In genomic region chr17:45847701-45848378, GRCm38 (mm10) we compare ENCODE assay signal across 10 mouse cellular contexts.
A peak's percentile ranks its signal among the peaks of the same experiment; 100 is the strongest.
DNase-seq lines count a peak whose midpoint lies in the region; ATAC-seq lines count a peak whose summit lies in the region.
"Had no signal": no experiment of that assay in that cellular context is flagged by ENCODE, and none has a peak within 500 bp of the region (broad histone marks: within the 10 kb centered on the region; RNA-seq: fewer than 3 reads in every experiment).

No protein-coding gene starts in this region.

- 77% methylated on average over 14 of the region's 14 CpGs for WGBS in kidney, embryonic 14.5 days
- WGBS in heart, embryonic 16.5 days = 65% methylated on average over 14 of the region's 14 CpGs

- peak; percentile 50 for ATAC-seq in kidney, embryonic 14.5 days (ENCODE audit: low FRiP score, low TSS enrichment)
- peak; percentile 74 for ATAC-seq in heart, embryonic 16.5 days (replicated peaks; ENCODE audit: extremely low read depth, insufficient read depth, low FRiP score)

- H3K27me3 ChIP-seq in kidney, embryonic 14.5 days (ENCODE audit: control insufficient read depth, insufficient read depth, low read length) = no peaks in the 10 kb centered on the region
- H3K27me3 ChIP-seq in heart, embryonic 16.5 days (ENCODE audit: control insufficient read depth, insufficient read depth, low read length) = peaks cover 13% of the 10 kb centered on the region; the same call in 1 of the 2 replicates

- DNase-seq in kidney, adult 8-10 months = no peak
- DNase-seq in adrenal gland, adult 18-20 months (ENCODE audit: low spot score in 2 of 2) = peak; percentile 48 to 55
- DNase-seq in gastrocnemius, adult 8-10 months (ENCODE audit: low spot score in 2 of 2) = peak; percentile 76 to 83
- DNase-seq in embryo, embryonic 11 days = no peak
- DNase-seq in T-cell, adult 2 months (ENCODE audit: low spot score) = no peak
- DNase-seq in lung, postnatal 14 days = no peak
- DNase-seq: cerebellum, adult 11 months had no signal

- no peak overlapping the region for H3K4me3 ChIP-seq in kidney, embryonic 14.5 days (ENCODE audit: low read length)
- no peak overlapping the region for H3K4me3 ChIP-seq in heart, embryonic 16.5 days (ENCODE audit: low read length)
- H3K4me3 ChIP-seq: neural tube, embryonic 12.5 days had no signal

- H3K9ac ChIP-seq in kidney, embryonic 14.5 days (ENCODE audit: low read depth, low read length) = no peak overlapping the region
- peak overlapping the region; percentile 39; the same call in 1 of the 2 replicates for H3K9ac ChIP-seq in heart, embryonic 16.5 days (ENCODE audit: low read length)
- H3K9ac ChIP-seq: neural tube, embryonic 12.5 days had no signal

- H3K4me2 ChIP-seq in kidney, embryonic 14.5 days (replicated peaks; ENCODE audit: low read depth, low read length) = no peak overlapping the region
- H3K4me2 ChIP-seq in heart, embryonic 16.5 days (ENCODE audit: low read depth, low read length) = no peak overlapping the region
- H3K4me2 ChIP-seq: neural tube, embryonic 12.5 days had no signal

- peaks cover 3% of the 10 kb centered on the region; the same call in 1 of the 2 replicates for H3K9me3 ChIP-seq in kidney, embryonic 14.5 days (ENCODE audit: control insufficient read depth, low read length)
- H3K9me3 ChIP-seq in heart, embryonic 16.5 days (replicated peaks; ENCODE audit: control insufficient read depth, low read length) = peaks cover 5% of the 10 kb centered on the region

- H3K4me1 ChIP-seq in kidney, embryonic 14.5 days (ENCODE audit: control insufficient read depth, insufficient read depth, low read length) = no peaks in the 10 kb centered on the region
- peaks cover 8% of the 10 kb centered on the region; the same call in 1 of the 2 replicates for H3K4me1 ChIP-seq in heart, embryonic 16.5 days (ENCODE audit: control insufficient read depth, insufficient read depth, low read length)

- H3K27ac ChIP-seq in kidney, embryonic 14.5 days (ENCODE audit: low read depth, low read length) = no peak overlapping the region
- H3K27ac ChIP-seq in heart, embryonic 16.5 days (ENCODE audit: low read length) = no peak overlapping the region
- H3K27ac ChIP-seq: neural tube, embryonic 12.5 days had no signal

- no peaks in the 10 kb centered on the region for H3K36me3 ChIP-seq in kidney, embryonic 14.5 days (ENCODE audit: control insufficient read depth, insufficient read depth, low read length)
- no peaks in the 10 kb centered on the region for H3K36me3 ChIP-seq in heart, embryonic 16.5 days (ENCODE audit: control insufficient read depth, insufficient read depth)
- H3K36me3 ChIP-seq: neural tube, embryonic 12.5 days had no signal

Comparison
In these comparisons a context has a peak if more than half of its experiments do, and no peak if none do; other contexts are left out.
1. DNase-seq: peak in adrenal gland, adult 18-20 months (2 of 2) and gastrocnemius, adult 8-10 months (2 of 2); none in kidney, adult 8-10 months (0 of 2), embryo, embryonic 11 days (single experiment), T-cell, adult 2 months (single experiment) and lung, postnatal 14 days (single experiment).